Mouse (Mus musculus) erythroblast, embryonic 14.5 days (primary cell): Measurements from ENCODE around the gene Plxna4. TPM values are rescaled to one million over a fixed set of nuclear protein-coding genes. Genes with fewer than 3 reads are reported as not detected.

Experiments used
- H3K27me3 ChIP-seq: 2 replicates; pipeline ENCODE4 v1.6.1; 2012; ENCODE audit warnings: inconsistent platforms; ENCODE audit not compliant: control insufficient read depth
- H3K36me3 ChIP-seq: 2 replicates; pipeline ENCODE4 v1.6.1; 2012; ENCODE audit warnings: mild to moderate bottlenecking, inconsistent platforms; ENCODE audit not compliant: control insufficient read depth
- H3K4me1 ChIP-seq: 2 replicates; pipeline ENCODE4 v1.6.1; 2012; ENCODE audit warnings: inconsistent platforms; ENCODE audit not compliant: control insufficient read depth
- H3K4me3 ChIP-seq: replicated peaks from 2 replicates; pipeline ENCODE3; 2012; ENCODE audit warnings: moderate library complexity, mild to moderate bottlenecking, inconsistent platforms
- H3K9me3 ChIP-seq: 2 replicates; pipeline ENCODE4 v1.6.1; 2012; ENCODE audit warnings: low read length, inconsistent platforms, mixed read lengths; ENCODE audit not compliant: control insufficient read depth
- GATA1 ChIP-seq: IDR thresholded peaks from 2 replicates; pipeline ENCODE4 v1.6.1; 2012; ENCODE audit warnings: low read length, inconsistent platforms, mixed read lengths
- TAL1 ChIP-seq: IDR thresholded peaks from 3 replicates; pipeline ENCODE4 v1.6.1; 2012; ENCODE audit warnings: low read length, inconsistent platforms, mixed read lengths
- polyA plus RNA-seq: library from polyadenylated mRNA; stranded (reverse); fragments of >175 nt; gene quantifications from 2 replicates; pipeline ENCODE4 v1.2.3, GENCODE M21; 2012

Plxna4 gene
- polyA plus RNA-seq, 1 experiment: 0.01 TPM

DNA sequence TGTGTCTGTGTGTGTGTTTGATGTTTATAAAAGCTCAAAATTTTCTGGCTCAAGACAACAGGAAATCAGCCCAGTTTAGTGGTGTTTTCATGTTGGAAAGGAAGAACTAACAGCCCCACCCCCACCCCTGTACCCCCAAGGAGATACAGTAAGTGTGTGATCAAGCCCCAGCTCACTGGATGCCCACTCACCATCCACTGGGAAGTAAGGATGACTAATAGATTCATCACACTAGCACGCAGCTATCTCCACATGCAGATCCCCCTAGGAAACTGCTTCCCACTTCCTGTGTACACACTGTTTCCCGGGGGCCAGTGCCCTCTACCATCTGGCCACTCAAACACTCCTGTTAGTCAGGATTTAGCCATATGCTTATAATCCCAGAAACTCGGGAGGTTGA lies 17.5 kb downstream of the Plxna4 start:
- TF ChIP-seq GATA1 (no peak), TAL1 (no peak)
- no peaks in the 10 kb centered on the region for H3K4me1 ChIP-seq
- H3K4me3 ChIP-seq: no peak overlapping the region
- no peaks in the 10 kb centered on the region for H3K27me3 ChIP-seq
- no peaks in the 10 kb centered on the region for H3K36me3 ChIP-seq
- H3K9me3 ChIP-seq: no peaks in the 10 kb centered on the region

DNA sequence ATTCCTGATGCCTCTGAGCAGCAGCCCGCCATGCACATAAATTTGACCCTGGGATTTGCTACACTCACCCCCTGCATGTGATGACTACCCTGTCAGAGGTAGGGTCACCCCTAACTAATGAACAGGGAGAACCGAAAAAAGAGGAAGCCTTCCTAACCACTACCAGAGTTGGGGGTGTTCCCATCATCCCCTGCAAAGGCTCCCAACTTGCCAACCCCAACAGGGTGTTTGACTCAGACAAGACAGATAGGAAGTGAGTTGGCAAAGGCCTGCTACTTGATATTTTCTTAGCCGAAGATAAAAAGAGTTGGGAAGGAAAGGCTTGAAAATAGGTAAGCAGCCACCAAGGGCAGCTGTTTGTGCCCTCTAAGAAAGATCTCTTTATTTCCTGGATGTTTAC lies 18.1 kb downstream of the Plxna4 start:
- TF ChIP-seq TAL1 (no peak), GATA1 (no peak)
- Histone ChIP-seq H3K4me3 (no peak overlapping the region), H3K36me3 (no peaks in the 10 kb centered on the region), H3K27me3 (no peaks in the 10 kb centered on the region), H3K9me3 (no peaks in the 10 kb centered on the region), H3K4me1 (no peaks in the 10 kb centered on the region)

DNA sequence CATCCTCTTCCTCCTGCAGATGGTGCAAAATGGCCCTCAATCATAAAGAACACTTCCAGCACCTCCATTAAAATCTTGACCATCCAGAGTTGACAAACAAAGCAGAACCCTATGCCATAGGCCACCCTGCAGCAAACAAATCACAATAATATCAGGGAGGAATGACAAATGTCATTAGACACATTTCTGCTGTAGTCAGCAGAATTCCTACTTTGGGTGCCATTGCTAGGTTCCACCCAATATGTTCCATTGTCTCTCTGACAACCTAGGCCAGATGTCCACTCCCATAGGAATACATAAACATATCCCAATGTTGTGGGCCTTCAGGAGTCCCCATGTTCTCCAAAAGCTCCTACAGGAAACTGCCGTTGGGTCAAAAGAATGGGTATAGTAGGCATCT lies 41.1 kb downstream of the Plxna4 start:
- TF ChIP-seq TAL1 (no peak), GATA1 (no peak)
- H3K4me3 ChIP-seq: no peak overlapping the region
- H3K36me3 ChIP-seq: no peaks in the 10 kb centered on the region
- H3K9me3 ChIP-seq: no peaks in the 10 kb centered on the region
- H3K4me1 ChIP-seq: peaks cover 1% of the 10 kb centered on the region; the same call in 1 of the 2 replicates
- peaks cover 3% of the 10 kb centered on the region; the same call in 1 of the 2 replicates for H3K27me3 ChIP-seq

GRCm38 (mm10) chr6:32544021-32544420 lies 44.0 kb downstream of the Plxna4 start:
- TF ChIP-seq GATA1 (no peak), TAL1 (no peak)
- H3K4me1 ChIP-seq: peaks cover 1% of the 10 kb centered on the region; the same call in 1 of the 2 replicates
- H3K36me3 ChIP-seq: no peaks in the 10 kb centered on the region
- no peak overlapping the region for H3K4me3 ChIP-seq
- peaks cover 6% of the 10 kb centered on the region; the same call in 1 of the 2 replicates for H3K27me3 ChIP-seq
- no peaks in the 10 kb centered on the region for H3K9me3 ChIP-seq

DNA sequence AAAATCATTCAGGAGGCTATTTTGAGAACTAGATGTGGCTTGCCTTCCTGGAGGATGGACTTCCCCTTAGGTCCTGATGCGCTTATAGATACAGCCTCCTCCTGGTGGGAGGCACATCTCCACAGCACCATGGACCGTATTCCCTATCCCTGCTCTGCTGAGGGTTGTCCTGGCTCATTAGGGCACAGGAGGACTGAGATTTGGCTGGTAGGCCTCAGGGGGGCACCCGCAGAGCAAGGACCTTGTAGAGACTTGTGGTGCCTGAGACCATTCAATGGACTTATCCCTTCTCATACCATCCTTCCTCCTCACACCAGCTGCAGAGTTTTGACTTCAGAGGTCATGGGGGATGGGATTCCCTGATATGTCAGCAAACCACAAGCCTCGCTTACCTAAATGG lies 47.8 kb downstream of the Plxna4 start:
- Histone ChIP-seq H3K4me3 (no peak overlapping the region), H3K4me1 (peaks cover 5% of the 10 kb centered on the region), H3K9me3 (no peaks in the 10 kb centered on the region), H3K36me3 (no peaks in the 10 kb centered on the region), H3K27me3 (peaks cover 29% of the 10 kb centered on the region)
- TF ChIP-seq TAL1 (no peak), GATA1 (no peak)

DNA sequence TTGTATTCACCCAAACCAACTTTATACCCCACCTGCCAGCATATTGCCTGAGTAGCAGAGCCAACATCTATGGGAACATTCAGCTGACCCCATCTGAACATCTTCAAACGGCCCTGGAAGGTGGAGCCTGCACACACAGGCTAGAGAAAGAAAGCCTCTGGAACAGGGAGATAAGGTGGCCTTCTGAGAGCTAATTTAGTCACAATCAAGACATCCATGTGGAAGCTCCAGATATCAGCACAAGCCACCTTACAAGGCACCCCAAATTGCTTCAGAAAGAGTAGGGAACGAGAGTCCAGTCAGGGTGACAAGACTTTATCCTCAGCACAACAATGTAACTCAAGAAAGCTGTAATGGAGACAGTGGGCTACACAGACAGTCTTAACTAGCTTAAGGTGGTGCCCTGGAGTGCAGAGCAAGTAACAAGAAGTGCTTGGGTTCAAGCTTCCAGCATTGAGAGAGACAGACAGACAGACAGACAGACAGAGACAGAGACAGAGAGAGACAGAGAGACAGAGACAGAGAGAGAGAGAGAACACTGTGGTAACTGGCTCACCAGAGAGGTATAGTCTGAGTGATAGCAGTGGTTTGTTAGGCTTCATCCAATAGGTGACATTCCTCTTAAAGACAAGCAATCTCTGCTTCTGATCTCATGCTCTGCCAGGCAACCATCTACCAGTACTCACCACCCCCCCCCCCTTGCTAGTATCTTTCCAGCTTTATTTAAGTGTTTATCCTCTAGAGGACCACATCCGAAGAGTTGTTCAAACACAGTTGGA lies 53.8 kb downstream of the Plxna4 start:
- H3K9me3 ChIP-seq: no peaks in the 10 kb centered on the region
- TF ChIP-seq GATA1 (peak; percentile 75), TAL1 (peak; percentile 86)
- H3K4me1 ChIP-seq: peaks cover 34% of the 10 kb centered on the region
- H3K36me3 ChIP-seq: no peaks in the 10 kb centered on the region
- H3K27me3 ChIP-seq: peaks cover 25% of the 10 kb centered on the region
- peak overlapping the region; percentile 39 for H3K4me3 ChIP-seq

- 0 out of 2 replicates have a peak, but pooled peaks cover 2% of the 10 kb centered on the region for H3K27me3 ChIP-seq
- H3K4me1 ChIP-seq: peaks cover 10% of the 10 kb centered on the region
- no peaks in the 10 kb centered on the region for H3K9me3 ChIP-seq
- H3K36me3 ChIP-seq: no peaks in the 10 kb centered on the region
- H3K4me3 ChIP-seq: no peak overlapping the region
- TF ChIP-seq GATA1 (no peak), TAL1 (no peak)
These were observed 59.9 kb downstream of the Plxna4 start for GRCm38 (mm10) chr6:32528081-32528570.

DNA sequence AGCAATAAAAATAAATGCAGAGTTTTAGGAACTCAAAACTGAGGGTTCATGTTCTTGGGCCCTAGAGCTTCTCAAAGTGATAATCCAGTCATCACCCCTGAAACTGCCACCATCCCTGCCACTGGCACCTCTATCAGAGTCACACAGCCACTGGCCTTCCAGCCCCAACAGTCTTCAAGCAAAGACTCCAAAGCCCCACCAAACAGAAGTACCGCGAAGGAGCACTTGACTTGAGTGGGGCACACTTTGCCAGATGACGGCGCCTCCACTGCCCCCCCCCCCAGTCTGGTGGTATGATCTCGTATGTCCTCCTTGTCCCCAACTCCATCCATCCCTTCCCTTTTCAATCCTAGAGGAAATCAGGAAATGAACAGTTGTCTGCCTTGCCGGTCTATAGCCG lies 60.5 kb downstream of the Plxna4 start:
- no peaks in the 10 kb centered on the region for H3K9me3 ChIP-seq
- no peak overlapping the region for H3K4me3 ChIP-seq
- 0 out of 2 replicates have a peak, but pooled peaks cover 2% of the 10 kb centered on the region for H3K27me3 ChIP-seq
- peaks cover 4% of the 10 kb centered on the region for H3K4me1 ChIP-seq
- H3K36me3 ChIP-seq: no peaks in the 10 kb centered on the region
- TF ChIP-seq TAL1: no peak
- no peak for TF ChIP-seq GATA1

GRCm38 (mm10) chr6:32526762-32527161 lies 61.2 kb downstream of the Plxna4 start:
- H3K36me3 ChIP-seq: no peaks in the 10 kb centered on the region
- no peaks in the 10 kb centered on the region for H3K9me3 ChIP-seq
- H3K27me3 ChIP-seq: 0 out of 2 replicates have a peak, but pooled peaks cover 2% of the 10 kb centered on the region
- peaks cover under 1% of the 10 kb centered on the region; the same call in 1 of the 2 replicates for H3K4me1 ChIP-seq
- no peak overlapping the region for H3K4me3 ChIP-seq
- no peak for TF ChIP-seq GATA1
- TF ChIP-seq TAL1: no peak
